Mouse (Mus musculus): ENCODE data around the gene Mrpl53. TPM values are rescaled to one million over a fixed set of nuclear protein-coding genes. Genes with fewer than 3 reads are reported as not detected.

Gene Mrpl53
- polyA plus RNA-seq, 1 experiment = 29.5 TPM

- peak overlapping the region; percentile 16; the same call in 1 of the 2 replicates for H3K9ac ChIP-seq (ENCODE audit: low read depth, poor library complexity, severe bottlenecking)
- H3K36me3 ChIP-seq (ENCODE audit: control insufficient read depth, insufficient read depth, low read length, poor library complexity, severe bottlenecking) = no peaks in the 10 kb centered on the region
- TF ChIP-seq CTCF (IDR thresholded peaks at IDR 0.05; ENCODE audit: low read depth, low read length) (no peak), POLR2A (IDR thresholded peaks at IDR 0.05; ENCODE audit: insufficient read depth, low read length) (no peak), EP300 (IDR thresholded peaks at IDR 0.05; ENCODE audit: insufficient read depth, low read depth, low read length) (no peak)
- H3K9me3 ChIP-seq (replicated peaks; ENCODE audit: control insufficient read depth, insufficient read depth, low read length, poor library complexity, severe bottlenecking) = no peaks in the 10 kb centered on the region
- no peak overlapping the region for H3K27ac ChIP-seq (ENCODE audit: insufficient read depth, low read length)
- no peak overlapping the region for H3K4me3 ChIP-seq (ENCODE audit: low read depth, low read length)
- H3K27me3 ChIP-seq (ENCODE audit: control insufficient read depth, insufficient read depth, low read length, poor library complexity, severe bottlenecking) = no peaks in the 10 kb centered on the region
- H3K4me1 ChIP-seq (ENCODE audit: control insufficient read depth, insufficient read depth, low read length) = peaks cover 2% of the 10 kb centered on the region
Measured at GRCm38 (mm10) chr6:83145805-83146204, 37.0 kb downstream of the Mrpl53 start.

GRCm38 (mm10) chr6:83147280-83147679, 38.4 kb downstream of the Mrpl53 start:
- no peaks in the 10 kb centered on the region for H3K4me1 ChIP-seq (ENCODE audit: control insufficient read depth, insufficient read depth, low read length)
- H3K36me3 ChIP-seq (ENCODE audit: control insufficient read depth, insufficient read depth, low read length, poor library complexity, severe bottlenecking) = no peaks in the 10 kb centered on the region
- TF ChIP-seq EP300 (IDR thresholded peaks at IDR 0.05; ENCODE audit: insufficient read depth, low read depth, low read length) (no peak), CTCF (IDR thresholded peaks at IDR 0.05; ENCODE audit: low read depth, low read length) (no peak), POLR2A (IDR thresholded peaks at IDR 0.05; ENCODE audit: insufficient read depth, low read length) (no peak)
- H3K9ac ChIP-seq (ENCODE audit: low read depth, poor library complexity, severe bottlenecking) = no peak overlapping the region
- H3K27ac ChIP-seq (ENCODE audit: insufficient read depth, low read length) = no peak overlapping the region
- no peaks in the 10 kb centered on the region for H3K9me3 ChIP-seq (replicated peaks; ENCODE audit: control insufficient read depth, insufficient read depth, low read length, poor library complexity, severe bottlenecking)
- no peaks in the 10 kb centered on the region for H3K27me3 ChIP-seq (ENCODE audit: control insufficient read depth, insufficient read depth, low read length, poor library complexity, severe bottlenecking)
- H3K4me3 ChIP-seq (ENCODE audit: low read depth, low read length) = no peak overlapping the region

GRCm38 (mm10) chr6:83151721-83152120, 42.9 kb downstream of the Mrpl53 start:
- no peak for TF ChIP-seq POLR2A (IDR thresholded peaks at IDR 0.05; ENCODE audit: insufficient read depth, low read length)
- no peak for TF ChIP-seq EP300 (IDR thresholded peaks at IDR 0.05; ENCODE audit: insufficient read depth, low read depth, low read length)
- TF ChIP-seq CTCF (IDR thresholded peaks at IDR 0.05; ENCODE audit: low read depth, low read length) = no peak
- Histone ChIP-seq H3K27me3 (ENCODE audit: control insufficient read depth, insufficient read depth, low read length, poor library complexity, severe bottlenecking) (no peaks in the 10 kb centered on the region), H3K4me1 (ENCODE audit: control insufficient read depth, insufficient read depth, low read length) (no peaks in the 10 kb centered on the region), H3K27ac (ENCODE audit: insufficient read depth, low read length) (no peak overlapping the region), H3K9ac (ENCODE audit: low read depth, poor library complexity, severe bottlenecking) (no peak overlapping the region), H3K9me3 (replicated peaks; ENCODE audit: control insufficient read depth, insufficient read depth, low read length, poor library complexity, severe bottlenecking) (no peaks in the 10 kb centered on the region), H3K36me3 (ENCODE audit: control insufficient read depth, insufficient read depth, low read length, poor library complexity, severe bottlenecking) (no peaks in the 10 kb centered on the region), H3K4me3 (ENCODE audit: low read depth, low read length) (no peak overlapping the region)

- no peak overlapping the region for H3K4me3 ChIP-seq (ENCODE audit: low read depth, low read length)
- TF ChIP-seq CTCF (IDR thresholded peaks at IDR 0.05; ENCODE audit: low read depth, low read length) = no peak
- TF ChIP-seq POLR2A (IDR thresholded peaks at IDR 0.05; ENCODE audit: insufficient read depth, low read length) = no peak
- no peak for TF ChIP-seq EP300 (IDR thresholded peaks at IDR 0.05; ENCODE audit: insufficient read depth, low read depth, low read length)
- no peak overlapping the region for H3K9ac ChIP-seq (ENCODE audit: low read depth, poor library complexity, severe bottlenecking)
- no peaks in the 10 kb centered on the region for H3K36me3 ChIP-seq (ENCODE audit: control insufficient read depth, insufficient read depth, low read length, poor library complexity, severe bottlenecking)
- no peaks in the 10 kb centered on the region for H3K4me1 ChIP-seq (ENCODE audit: control insufficient read depth, insufficient read depth, low read length)
- no peaks in the 10 kb centered on the region for H3K9me3 ChIP-seq (replicated peaks; ENCODE audit: control insufficient read depth, insufficient read depth, low read length, poor library complexity, severe bottlenecking)
- H3K27me3 ChIP-seq (ENCODE audit: control insufficient read depth, insufficient read depth, low read length, poor library complexity, severe bottlenecking) = no peaks in the 10 kb centered on the region
- H3K27ac ChIP-seq (ENCODE audit: insufficient read depth, low read length) = no peak overlapping the region
Measured at GRCm38 (mm10) chr6:83153038-83153437, 44.2 kb downstream of the Mrpl53 start.

- TF ChIP-seq POLR2A (IDR thresholded peaks at IDR 0.05; ENCODE audit: insufficient read depth, low read length) (no peak), EP300 (IDR thresholded peaks at IDR 0.05; ENCODE audit: insufficient read depth, low read depth, low read length) (no peak), CTCF (IDR thresholded peaks at IDR 0.05; ENCODE audit: low read depth, low read length) (no peak)
- Histone ChIP-seq H3K4me1 (ENCODE audit: control insufficient read depth, insufficient read depth, low read length) (no peaks in the 10 kb centered on the region), H3K4me3 (ENCODE audit: low read depth, low read length) (no peak overlapping the region), H3K27ac (ENCODE audit: insufficient read depth, low read length) (no peak overlapping the region), H3K9me3 (replicated peaks; ENCODE audit: control insufficient read depth, insufficient read depth, low read length, poor library complexity, severe bottlenecking) (no peaks in the 10 kb centered on the region), H3K27me3 (ENCODE audit: control insufficient read depth, insufficient read depth, low read length, poor library complexity, severe bottlenecking) (no peaks in the 10 kb centered on the region), H3K9ac (ENCODE audit: low read depth, poor library complexity, severe bottlenecking) (no peak overlapping the region), H3K36me3 (ENCODE audit: control insufficient read depth, insufficient read depth, low read length, poor library complexity, severe bottlenecking) (no peaks in the 10 kb centered on the region)
Measured at GRCm38 (mm10) chr6:83153485-83153884, 44.6 kb downstream of the Mrpl53 start.

GRCm38 (mm10) chr6:83155552-83156238, 46.9 kb downstream of the Mrpl53 start:
- H3K27ac ChIP-seq (ENCODE audit: insufficient read depth, low read length) = no peak overlapping the region
- peak overlapping the region; percentile 82 for H3K4me3 ChIP-seq (ENCODE audit: low read depth, low read length)
- TF ChIP-seq EP300 (IDR thresholded peaks at IDR 0.05; ENCODE audit: insufficient read depth, low read depth, low read length) = no peak
- TF ChIP-seq CTCF (IDR thresholded peaks at IDR 0.05; ENCODE audit: low read depth, low read length) = no peak
- no peak for TF ChIP-seq POLR2A (IDR thresholded peaks at IDR 0.05; ENCODE audit: insufficient read depth, low read length)
- H3K4me1 ChIP-seq (ENCODE audit: control insufficient read depth, insufficient read depth, low read length) = no peaks in the 10 kb centered on the region
- H3K36me3 ChIP-seq (ENCODE audit: control insufficient read depth, insufficient read depth, low read length, poor library complexity, severe bottlenecking) = no peaks in the 10 kb centered on the region
- no peaks in the 10 kb centered on the region for H3K27me3 ChIP-seq (ENCODE audit: control insufficient read depth, insufficient read depth, low read length, poor library complexity, severe bottlenecking)
- no peaks in the 10 kb centered on the region for H3K9me3 ChIP-seq (replicated peaks; ENCODE audit: control insufficient read depth, insufficient read depth, low read length, poor library complexity, severe bottlenecking)
- H3K9ac ChIP-seq (ENCODE audit: low read depth, poor library complexity, severe bottlenecking) = peak overlapping the region; percentile 25; the same call in 1 of the 2 replicates
